Mouse (Mus musculus): Measurements from ENCODE around the gene Nlrp1b. TPM values are rescaled to one million over a fixed set of nuclear protein-coding genes. Genes with fewer than 3 reads are reported as not detected.

The Nlrp1b gene
- polyA plus RNA-seq (2015; fragmentation: Nextera tagmentation; extraction: Ambion mirVana): 0.09 and 0.10 TPM in 2 replicates

DNA sequence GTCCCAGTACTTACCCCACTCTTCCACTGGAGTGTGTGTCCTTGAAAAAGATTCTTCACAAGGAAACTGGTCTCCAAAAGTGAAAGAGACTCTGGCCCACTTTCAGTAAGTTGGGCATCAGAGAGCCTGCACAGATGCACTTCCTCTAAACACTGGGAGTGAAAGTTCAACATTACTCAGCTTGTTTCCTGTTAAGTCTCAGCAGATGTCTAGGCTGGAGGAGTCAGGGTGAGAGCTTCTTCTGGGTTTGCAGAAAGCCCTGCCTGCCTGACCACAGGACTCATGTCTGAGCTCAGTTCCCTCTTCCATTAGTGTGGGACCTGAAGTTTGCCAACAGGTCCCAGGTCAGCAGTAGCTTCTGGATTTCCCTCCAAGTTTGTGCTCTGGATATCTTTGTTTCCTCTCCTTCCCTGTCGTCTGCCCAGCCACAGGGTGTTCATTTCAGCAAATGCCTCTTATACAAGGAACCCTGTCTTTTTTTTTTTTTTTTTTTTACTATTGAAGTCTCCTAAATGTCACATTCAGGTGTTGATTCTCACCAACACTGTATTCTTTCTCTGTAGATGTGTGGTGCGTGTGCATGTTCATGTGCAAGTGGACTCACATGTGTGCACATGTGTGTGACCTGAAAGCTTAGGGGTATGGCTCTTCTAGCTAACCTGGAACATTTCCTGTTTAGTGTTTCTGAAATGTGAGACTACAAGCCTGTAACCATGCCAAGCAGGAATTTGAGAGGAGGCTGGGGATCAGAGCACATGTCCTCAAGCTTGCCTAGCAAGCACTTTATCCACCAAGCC is at the start of gene Nlrp1b:
Gene Nlrp1b (minus strand): TSS at position 50 of the 797 bp plus-strand sequence.
- no peak for ATAC-seq (ENCODE audit: insufficient read depth, low FRiP score, low read depth)
- 49% methylated on average over 2 of the region's 2 CpGs for WGBS

GRCm38 (mm10) chr11:71261036-71261435 is 30.5 kb upstream of the Nlrp1b start:
- Histone ChIP-seq H3K9me3 (no peaks in the 10 kb centered on the region), H3K27me3 (replicated peaks) (no peaks in the 10 kb centered on the region), H3K4me1 (no peaks in the 10 kb centered on the region), H3K4me2 (no peak overlapping the region), H3K36me3 (no peaks in the 10 kb centered on the region), H3K4me3 (replicated peaks) (no peak overlapping the region), H3K27ac (no peak overlapping the region), H3K9ac (no peak overlapping the region)
- WGBS: 50% methylated on average over 3 of the region's 3 CpGs
- no peak for ATAC-seq (ENCODE audit: insufficient read depth, low FRiP score, low read depth)

More for the DNA sequence above, at the start of gene Nlrp1b:
- H3K9me3 ChIP-seq: no peaks in the 10 kb centered on the region
- H3K4me1 ChIP-seq: no peaks in the 10 kb centered on the region
- no peak within 1 kb of the TSS for H3K4me3 ChIP-seq (replicated peaks)
- no peak within 1 kb of the TSS for H3K9ac ChIP-seq
- H3K27me3 ChIP-seq (replicated peaks): no peaks in the 10 kb centered on the region
- 0 out of 2 replicates have a peak within 1 kb of the TSS, but pooled peaks have one; percentile 11 for H3K27ac ChIP-seq
- no peaks in the 10 kb centered on the region for H3K36me3 ChIP-seq
- no peak within 1 kb of the TSS for H3K4me2 ChIP-seq

- 69% methylated on average over 5 of the region's 5 CpGs for WGBS
- no peaks in the 10 kb centered on the region for H3K36me3 ChIP-seq
- H3K27me3 ChIP-seq (replicated peaks): no peaks in the 10 kb centered on the region
- no peak overlapping the region for H3K4me3 ChIP-seq (replicated peaks)
- H3K4me2 ChIP-seq: no peak overlapping the region
- no peak overlapping the region for H3K27ac ChIP-seq
- no peaks in the 10 kb centered on the region for H3K4me1 ChIP-seq
- ATAC-seq (ENCODE audit: insufficient read depth, low FRiP score, low read depth): peak; percentile 22; the same call in 1 of the 2 replicates
- H3K9ac ChIP-seq: no peak overlapping the region
- no peaks in the 10 kb centered on the region for H3K9me3 ChIP-seq
Observed at GRCm38 (mm10) chr11:71251333-71251732, 20.8 kb upstream of the Nlrp1b start.

- Histone ChIP-seq H3K36me3 (no peaks in the 10 kb centered on the region), H3K9me3 (no peaks in the 10 kb centered on the region), H3K27me3 (replicated peaks) (no peaks in the 10 kb centered on the region), H3K9ac (no peak overlapping the region), H3K27ac (no peak overlapping the region), H3K4me1 (no peaks in the 10 kb centered on the region), H3K4me2 (no peak overlapping the region), H3K4me3 (replicated peaks) (no peak overlapping the region)
- WGBS: 78% methylated on average over 2 of the region's 2 CpGs
- ATAC-seq (ENCODE audit: insufficient read depth, low FRiP score, low read depth): no peak
Observed at GRCm38 (mm10) chr11:71224614-71225013, 5.9 kb downstream of the Nlrp1b start.

DNA sequence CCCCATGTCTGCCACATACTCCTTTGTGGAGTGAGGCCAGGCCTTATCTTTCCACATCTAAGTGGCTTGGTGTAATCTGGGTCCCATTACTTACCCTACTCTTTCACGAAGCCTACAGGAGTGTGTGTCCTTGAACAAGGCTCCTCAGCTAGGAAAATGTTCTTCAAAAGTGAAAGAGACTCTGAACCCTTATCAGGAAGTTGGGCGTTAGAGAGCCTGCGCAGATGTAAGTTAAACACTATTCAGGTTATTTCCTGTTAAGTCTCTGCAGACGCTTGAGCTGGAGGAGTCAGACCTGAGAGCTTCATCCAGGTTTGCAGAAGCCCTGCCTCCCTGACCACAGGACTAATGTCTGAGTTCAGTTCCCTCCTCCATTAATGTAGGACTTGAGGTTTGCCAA is 27.8 kb downstream of the Nlrp1b start:
- H3K4me3 ChIP-seq (replicated peaks): no peak overlapping the region
- no peak for ATAC-seq (ENCODE audit: insufficient read depth, low FRiP score, low read depth)
- H3K4me1 ChIP-seq: no peaks in the 10 kb centered on the region
- H3K9ac ChIP-seq: no peak overlapping the region
- H3K27me3 ChIP-seq (replicated peaks): no peaks in the 10 kb centered on the region
- H3K36me3 ChIP-seq: no peaks in the 10 kb centered on the region
- H3K9me3 ChIP-seq: no peaks in the 10 kb centered on the region
- 55% methylated on average over 4 of the region's 4 CpGs for WGBS
- no peak overlapping the region for H3K27ac ChIP-seq
- H3K4me2 ChIP-seq: no peak overlapping the region

- Histone ChIP-seq H3K4me2 (no peak overlapping the region), H3K27me3 (replicated peaks) (no peaks in the 10 kb centered on the region), H3K36me3 (no peaks in the 10 kb centered on the region), H3K9me3 (no peaks in the 10 kb centered on the region), H3K27ac (no peak overlapping the region), H3K9ac (no peak overlapping the region), H3K4me1 (no peaks in the 10 kb centered on the region), H3K4me3 (replicated peaks) (no peak overlapping the region)
- WGBS: 74% methylated on average over 2 of the region's 2 CpGs
- ATAC-seq (ENCODE audit: insufficient read depth, low FRiP score, low read depth): no peak
Observed at GRCm38 (mm10) chr11:71199349-71199748, 31.2 kb downstream of the Nlrp1b start.

GRCm38 (mm10) chr11:71169633-71170032 is 60.9 kb downstream of the Nlrp1b start:
- no peak overlapping the region for H3K9ac ChIP-seq
- no peak for ATAC-seq (ENCODE audit: insufficient read depth, low FRiP score, low read depth)
- H3K36me3 ChIP-seq: no peaks in the 10 kb centered on the region
- H3K27me3 ChIP-seq (replicated peaks): no peaks in the 10 kb centered on the region
- no peak overlapping the region for H3K4me3 ChIP-seq (replicated peaks)
- H3K4me2 ChIP-seq: no peak overlapping the region
- no peak overlapping the region for H3K27ac ChIP-seq
- WGBS: 80% methylated on average over 1 of the region's 1 CpGs
- no peaks in the 10 kb centered on the region for H3K4me1 ChIP-seq
- H3K9me3 ChIP-seq: no peaks in the 10 kb centered on the region

- no peak for ATAC-seq (ENCODE audit: insufficient read depth, low FRiP score, low read depth)
- Histone ChIP-seq H3K4me3 (replicated peaks) (no peak overlapping the region), H3K27me3 (replicated peaks) (no peaks in the 10 kb centered on the region), H3K36me3 (no peaks in the 10 kb centered on the region), H3K9ac (no peak overlapping the region), H3K4me1 (no peaks in the 10 kb centered on the region), H3K4me2 (no peak overlapping the region), H3K27ac (no peak overlapping the region), H3K9me3 (no peaks in the 10 kb centered on the region)
- WGBS: 47% methylated on average over 1 of the region's 1 CpGs
Observed at GRCm38 (mm10) chr11:71164139-71164538, 66.4 kb downstream of the Nlrp1b start.

DNA sequence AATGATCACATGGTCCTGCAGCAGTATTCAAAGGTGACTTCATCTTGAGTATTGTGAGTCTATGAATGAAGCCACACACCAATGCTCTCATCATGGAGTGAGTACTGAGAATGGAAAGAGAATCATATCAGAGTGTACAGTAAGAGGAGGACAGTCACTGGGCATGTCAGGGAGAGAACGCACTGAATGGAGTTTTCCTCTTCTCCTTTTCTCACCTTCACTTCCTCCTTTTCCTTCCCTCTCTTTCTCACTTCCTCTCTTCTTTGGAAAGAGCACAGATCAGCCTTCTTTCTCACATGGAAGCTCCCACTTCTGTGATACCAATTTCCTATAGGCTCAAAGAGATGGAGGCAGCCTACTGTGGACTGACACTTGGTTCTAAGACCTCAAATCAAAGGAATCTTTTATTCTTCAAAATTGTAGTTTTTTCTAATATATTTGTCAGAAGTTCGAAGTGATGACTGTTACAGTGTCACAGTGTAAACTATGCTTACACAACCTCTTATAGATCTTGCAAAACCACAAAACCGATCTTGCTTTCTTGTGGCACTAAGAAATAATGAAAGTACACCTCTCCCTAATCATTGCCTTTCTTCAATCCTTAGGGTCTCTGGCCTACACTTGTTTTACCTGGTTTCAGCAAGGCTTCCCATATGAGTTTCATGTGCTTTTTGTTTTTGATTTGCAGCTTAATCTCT is 70.9 kb downstream of the Nlrp1b start:
- WGBS: 73% methylated on average over 3 of the region's 3 CpGs
- H3K9me3 ChIP-seq: no peaks in the 10 kb centered on the region
- H3K27me3 ChIP-seq (replicated peaks): no peaks in the 10 kb centered on the region

GRCm38 (mm10) chr11:71155272-71155671 is 75.3 kb downstream of the Nlrp1b start:
- no peak overlapping the region for H3K27ac ChIP-seq
- 69% methylated on average over 1 of the region's 1 CpGs for WGBS
- no peak overlapping the region for H3K9ac ChIP-seq
- no peak overlapping the region for H3K4me3 ChIP-seq (replicated peaks)
- H3K27me3 ChIP-seq (replicated peaks): no peaks in the 10 kb centered on the region
- ATAC-seq (ENCODE audit: insufficient read depth, low FRiP score, low read depth): no peak
- H3K4me1 ChIP-seq: no peaks in the 10 kb centered on the region
- no peak overlapping the region for H3K4me2 ChIP-seq
- H3K36me3 ChIP-seq: no peaks in the 10 kb centered on the region
- H3K9me3 ChIP-seq: no peaks in the 10 kb centered on the region

More for the DNA sequence above, 70.9 kb downstream of the Nlrp1b start:
- ATAC-seq (ENCODE audit: insufficient read depth, low FRiP score, low read depth): no peak
- H3K4me1 ChIP-seq: no peaks in the 10 kb centered on the region
- no peak overlapping the region for H3K4me2 ChIP-seq
- no peak overlapping the region for H3K27ac ChIP-seq
- H3K36me3 ChIP-seq: no peaks in the 10 kb centered on the region
- no peak overlapping the region for H3K4me3 ChIP-seq (replicated peaks)
- no peak overlapping the region for H3K9ac ChIP-seq

DNA sequence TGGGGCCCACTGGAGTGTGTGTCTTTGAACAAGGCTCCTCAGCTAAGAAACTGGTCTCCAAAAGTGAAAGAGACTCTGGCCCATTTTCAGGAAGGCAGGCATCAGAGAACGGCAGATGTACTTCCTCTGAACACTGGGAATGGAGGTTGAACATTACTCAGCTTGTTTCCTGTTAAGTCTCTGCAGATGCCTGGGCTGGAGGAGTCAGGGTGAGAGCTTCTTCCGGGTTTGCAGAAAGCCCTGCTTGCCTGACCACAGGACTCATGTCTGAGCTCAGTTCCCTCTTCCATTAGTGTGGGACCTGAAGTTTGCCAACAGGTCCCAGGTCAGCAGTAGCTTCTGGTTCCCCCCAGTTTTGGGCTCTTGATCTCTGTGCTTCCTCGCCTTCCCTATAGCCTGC is 85.9 kb downstream of the Nlrp1b start, which contains the start of gene Nlrp1a:
Gene Nlrp1a (minus strand): TSS at position 44 of the 400 bp plus-strand sequence.
- H3K4me2 ChIP-seq: no peak within 1 kb of the TSS
- H3K4me3 ChIP-seq (replicated peaks): no peak within 1 kb of the TSS
- H3K27me3 ChIP-seq (replicated peaks): no peaks in the 10 kb centered on the region
- 52% methylated on average over 3 of the region's 3 CpGs for WGBS
- no peak within 1 kb of the TSS for H3K27ac ChIP-seq
- no peak for ATAC-seq (ENCODE audit: insufficient read depth, low FRiP score, low read depth)
- H3K4me1 ChIP-seq: no peaks in the 10 kb centered on the region
- no peaks in the 10 kb centered on the region for H3K9me3 ChIP-seq
- H3K9ac ChIP-seq: no peak within 1 kb of the TSS
- H3K36me3 ChIP-seq: no peaks in the 10 kb centered on the region

GRCm38 (mm10) chr11:71142031-71142430 is 88.5 kb downstream of the Nlrp1b start:
- H3K4me3 ChIP-seq (replicated peaks): no peak overlapping the region
- no peaks in the 10 kb centered on the region for H3K27me3 ChIP-seq (replicated peaks)
- no peaks in the 10 kb centered on the region for H3K9me3 ChIP-seq
- no peak for ATAC-seq (ENCODE audit: insufficient read depth, low FRiP score, low read depth)
- no peaks in the 10 kb centered on the region for H3K36me3 ChIP-seq
- H3K4me1 ChIP-seq: no peaks in the 10 kb centered on the region
- no peak overlapping the region for H3K9ac ChIP-seq
- 74% methylated on average over 1 of the region's 1 CpGs for WGBS
- no peak overlapping the region for H3K27ac ChIP-seq
- H3K4me2 ChIP-seq: no peak overlapping the region
